Mouse (Mus musculus) c-Kit-positive CD71-positive TER-119-negative erythroid progenitor cells, embryonic 14.5 days (primary cell): ENCODE measurements around the gene Spag8.

Experiments
- DNase-seq: peaks from one replicate; pipeline ENCODE4 v3.0.0-alpha.2; 2013; ENCODE audit warnings: low read depth

Gene Spag8

GRCm38 (mm10) chr4:43653161-43654015 is at the start of gene Spag8:
Spag8 (minus strand) TSS chr4:43653594.
- peak; percentile 55 for DNase-seq

- DNase-seq, result no peak
Measured at GRCm38 (mm10) chr4:43700707-43701106, 47.3 kb upstream of the Spag8 start, which contains the start of gene Olfr70. Olfr70 (minus strand) TSS chr4:43700807.

GRCm38 (mm10) chr4:43696561-43696960 is 43.2 kb upstream of the Spag8 start:
- DNase-seq, result no peak

- DNase-seq, result no peak
Measured at GRCm38 (mm10) chr4:43695249-43695671, 41.9 kb upstream of the Spag8 start.

- no peak for DNase-seq
Measured at GRCm38 (mm10) chr4:43694439-43695248, 41.2 kb upstream of the Spag8 start.

DNA sequence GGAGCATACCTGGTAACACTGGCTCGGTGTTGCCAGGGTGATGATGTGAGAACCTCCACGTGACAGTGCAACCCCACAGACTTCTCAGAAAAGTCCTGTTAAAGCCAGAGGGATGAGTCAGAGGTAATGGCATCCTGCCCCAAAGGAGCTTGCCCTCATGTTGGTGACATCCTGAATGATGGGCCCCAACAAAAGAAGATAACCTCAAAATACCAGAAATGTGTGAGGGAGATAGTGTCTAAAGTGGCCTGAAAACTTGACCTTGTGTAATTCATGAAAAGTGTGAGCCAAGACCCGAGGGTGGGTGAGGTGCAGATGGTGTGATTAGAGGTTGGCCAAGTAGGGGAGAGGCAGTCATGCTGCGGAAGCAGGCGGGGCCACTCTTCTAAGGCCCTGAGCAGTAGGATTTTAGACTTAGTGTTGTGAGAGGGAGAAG is 40.4 kb upstream of the Spag8 start:
- peak; percentile 21 for DNase-seq

GRCm38 (mm10) chr4:43691026-43691425 is 37.6 kb upstream of the Spag8 start:
- no peak for DNase-seq

DNA sequence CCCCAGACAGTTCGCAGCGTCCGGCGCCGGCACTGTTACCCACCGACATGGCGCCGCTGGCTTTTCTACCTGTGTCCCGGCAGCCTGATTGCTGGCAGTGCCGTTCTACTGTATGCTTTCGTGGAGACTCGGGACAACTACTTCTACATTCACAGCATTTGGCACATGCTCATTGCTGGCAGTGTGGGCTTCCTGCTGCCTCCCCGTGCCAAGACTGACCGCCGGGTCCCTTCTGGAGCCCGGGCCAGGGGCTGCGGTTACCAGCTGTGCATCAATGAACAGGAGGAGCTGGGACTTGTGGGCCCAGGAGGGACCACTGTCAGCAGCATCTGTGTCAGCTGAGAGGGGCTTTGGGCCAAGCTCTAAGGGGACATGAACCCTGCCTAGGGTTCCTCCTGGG is 36.6 kb upstream of the Spag8 start:
- no peak for DNase-seq

DNA sequence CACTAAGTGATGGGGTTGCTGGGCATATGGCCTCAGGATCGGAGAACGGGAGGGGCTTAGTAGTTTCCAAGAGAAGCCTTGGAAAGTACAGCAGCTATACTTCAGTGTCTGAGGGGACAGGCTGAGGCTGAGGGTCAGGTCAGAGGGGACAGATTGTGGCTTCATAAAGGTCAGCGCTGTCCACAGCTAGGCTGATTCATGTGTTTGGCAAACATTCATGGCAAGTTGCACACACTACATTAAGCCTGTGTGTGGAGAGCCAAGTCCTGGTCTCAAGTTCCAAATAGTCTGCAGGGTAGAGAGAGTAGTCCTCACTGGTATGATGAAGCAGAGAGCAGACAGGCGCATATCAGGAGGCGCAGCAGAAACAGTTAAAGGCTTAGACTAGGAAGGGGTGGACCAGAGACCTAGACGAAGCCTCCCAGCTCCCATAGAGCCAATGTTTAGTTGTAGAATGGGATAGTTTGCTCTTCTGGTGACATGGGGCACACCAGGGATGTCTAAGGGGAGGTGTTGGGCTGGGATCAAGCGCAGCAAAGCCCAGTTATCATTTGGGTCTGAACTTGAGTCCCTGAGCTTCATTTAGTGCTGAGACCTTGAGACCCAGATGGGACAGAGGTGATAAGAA is 26.1 kb upstream of the Spag8 start:
- DNase-seq, result no peak

- no peak for DNase-seq
Measured at GRCm38 (mm10) chr4:43678541-43678940, 25.1 kb upstream of the Spag8 start.

GRCm38 (mm10) chr4:43675608-43676007 is 22.2 kb upstream of the Spag8 start:
- no peak for DNase-seq

DNA sequence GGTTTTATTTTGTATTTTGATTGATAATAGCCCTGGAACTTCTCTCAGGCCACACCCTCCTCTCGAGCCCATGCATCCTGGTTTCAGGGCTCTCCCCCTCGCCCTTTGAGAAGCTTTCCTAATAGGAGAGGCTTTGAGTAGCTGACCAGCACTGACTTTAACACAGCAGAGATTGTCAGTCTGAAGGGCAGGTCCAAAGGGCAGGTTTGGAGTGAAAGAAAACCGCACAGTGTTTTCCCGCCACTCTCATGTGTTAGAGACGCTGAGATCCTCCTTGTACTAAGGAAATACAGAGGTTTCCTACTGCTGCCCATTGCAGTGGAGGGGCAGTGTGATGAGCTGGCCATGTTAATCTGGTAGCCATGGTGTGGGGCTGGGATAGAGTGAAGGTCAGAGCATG is 21.6 kb upstream of the Spag8 start:
- no peak for DNase-seq

GRCm38 (mm10) chr4:43673703-43674102 is 20.3 kb upstream of the Spag8 start:
- no peak for DNase-seq

DNA sequence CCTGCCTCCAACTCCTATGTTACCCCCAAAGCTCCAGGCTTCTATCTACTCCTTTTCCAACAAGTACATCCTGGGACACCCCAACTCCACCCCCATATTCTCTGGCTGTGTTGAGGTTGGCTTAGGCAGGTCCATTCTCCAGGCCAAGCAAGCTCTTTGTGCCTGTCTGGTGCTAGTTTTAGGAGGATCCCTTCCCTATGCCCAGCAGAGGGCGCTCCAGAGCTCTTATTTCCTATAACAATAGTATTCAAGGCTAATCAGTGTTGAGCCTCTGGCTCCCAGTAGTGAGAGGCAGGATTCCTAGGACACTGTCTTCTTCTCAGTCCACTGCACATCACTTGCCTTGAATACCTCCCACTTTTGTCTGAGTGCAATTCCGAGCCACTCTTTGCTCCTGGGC is 18.7 kb upstream of the Spag8 start:
- DNase-seq, result peak; percentile 90

- no peak for DNase-seq
Measured at GRCm38 (mm10) chr4:43669428-43669794, 16.0 kb upstream of the Spag8 start.

- peak; percentile 79 for DNase-seq
Measured at GRCm38 (mm10) chr4:43668782-43669427, 15.5 kb upstream of the Spag8 start, which contains the start of the genes Tmem8b and Fam221b. Tmem8b (plus strand) TSS chr4:43668971. Fam221b (minus strand) TSS chr4:43669145.

DNA sequence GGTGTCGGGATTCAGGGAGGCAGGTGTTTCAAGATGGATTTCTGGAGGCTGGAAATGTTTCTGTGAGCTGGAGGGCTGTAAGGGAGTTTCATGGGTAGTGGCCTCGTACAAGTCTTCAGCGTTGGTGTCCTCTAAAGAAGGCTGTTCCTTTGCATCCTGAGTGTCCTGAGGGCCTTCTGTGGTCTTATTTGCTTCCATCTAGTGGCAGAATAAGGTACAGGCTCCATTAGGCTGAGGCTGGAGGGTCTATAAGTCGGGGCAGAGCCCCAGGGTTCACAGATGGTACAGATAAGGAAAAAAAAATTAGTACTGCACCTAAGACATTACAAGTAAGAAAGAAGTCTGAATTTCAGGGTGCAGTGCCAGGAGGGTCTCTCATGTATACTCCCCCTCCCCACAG is 13.0 kb upstream of the Spag8 start:
- DNase-seq, result no peak

- DNase-seq, result no peak
Measured at GRCm38 (mm10) chr4:43657146-43657545, 3.8 kb upstream of the Spag8 start.

DNA sequence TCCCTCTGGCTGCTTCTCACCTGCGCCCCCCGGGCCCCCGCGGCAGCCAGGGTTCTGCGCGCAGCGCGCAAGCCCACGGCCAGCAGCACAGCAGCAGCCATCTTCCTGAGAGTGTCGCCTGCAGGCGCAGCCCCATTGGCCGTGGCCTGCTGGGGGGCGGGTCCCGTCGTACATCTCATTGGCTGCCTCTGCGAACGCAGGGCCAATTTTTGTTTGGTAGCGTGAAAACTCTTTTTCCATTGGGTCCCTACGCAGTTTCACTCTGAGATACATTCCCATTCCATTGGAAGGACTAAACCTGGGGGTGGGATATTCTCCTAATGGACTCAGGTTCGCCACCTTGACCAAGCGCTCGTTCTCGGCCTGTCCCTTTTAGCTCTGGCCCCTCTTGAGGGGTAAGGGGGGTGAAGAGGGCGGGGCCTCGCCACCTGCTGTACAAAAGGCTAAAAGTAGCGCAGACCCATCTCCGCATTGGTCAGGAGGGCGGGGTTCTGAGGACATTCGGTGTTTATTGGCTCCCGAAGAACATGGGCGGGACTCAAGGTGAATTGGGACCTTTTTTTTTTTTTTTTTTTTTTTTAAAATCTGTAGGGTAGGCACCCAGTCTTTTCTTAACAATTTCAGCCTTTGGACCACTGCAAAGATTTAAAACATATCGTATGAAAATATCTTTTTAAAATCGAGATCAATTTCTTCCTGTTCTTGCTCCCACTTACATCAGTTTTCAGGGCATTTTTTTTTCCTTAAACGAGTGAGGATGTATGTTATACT is 3.1 kb upstream of the Spag8 start, which contains the start of gene Hint2:
TSS of gene Hint2 (minus strand) at position 128 of the 771 bp plus-strand sequence.
- DNase-seq, result peak; percentile 91

GRCm38 (mm10) chr4:43655656-43656338 is 2.4 kb upstream of the Spag8 start:
- DNase-seq, result no peak
